Mouse (Mus musculus) granulocyte monocyte progenitor cell, adult 5-6 weeks (primary cell): ENCODE results near the gene Epx. TPM values are rescaled to one million over a fixed set of nuclear protein-coding genes. Genes with fewer than 3 reads are reported as not detected.
"Not testable (repeated sequence)": the region's sequence is repeated elsewhere in the genome, so short reads cannot be mapped to it uniquely, and the experiment has no call there.

ENCODE experiments used
- ATAC-seq: replicated peaks from 2 replicates; pipeline ENCODE4 v1.8.0; 2016; ENCODE audit warnings: mild to moderate bottlenecking, moderate TSS enrichment, inconsistent platforms; ENCODE audit not compliant: poor library complexity, severe bottlenecking
- total RNA-seq, 2 experiments: library from RNA; stranded (forward) in 1 of 2; stranded (reverse) in 1 of 2; fragments of 200-712, 200-1000 nt in 1 of 2; fragments of >200 nt in 1 of 2; fragmentation: Nextera tagmentation in 1 of 2; gene quantifications; 2 replicates each; pipeline ENCODE4 v1.2.3; 2014 to 2017

Gene Epx
- total RNA-seq (2014; fragmentation: Nextera tagmentation): 0.82 TPM in 1 of 2 replicates, not detected in the other
- total RNA-seq (2017): 4.4 and 4.7 TPM in 2 replicates

DNA sequence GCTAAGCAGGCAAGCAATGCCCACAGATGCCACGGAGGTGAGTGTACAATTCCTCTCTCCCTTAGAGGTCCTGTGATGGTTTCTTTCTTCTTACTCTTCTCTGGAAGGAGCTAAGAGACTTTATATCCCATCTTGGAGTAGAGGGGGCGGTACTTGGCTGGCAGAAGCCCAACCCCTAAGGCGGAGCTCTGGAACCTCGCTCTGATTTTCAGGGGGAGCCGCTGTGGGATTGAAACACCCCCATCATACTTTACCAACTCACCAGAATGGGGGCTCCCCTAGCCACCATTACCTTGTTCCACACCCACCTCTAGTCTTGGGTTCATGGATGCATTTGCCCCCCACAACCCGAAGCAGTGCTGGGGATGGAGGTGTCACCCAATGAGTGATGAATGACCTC, at the start of gene Epx:
Epx (minus strand) TSS at position 101 of the 400 bp plus-strand sequence.
- no peak for ATAC-seq

DNA sequence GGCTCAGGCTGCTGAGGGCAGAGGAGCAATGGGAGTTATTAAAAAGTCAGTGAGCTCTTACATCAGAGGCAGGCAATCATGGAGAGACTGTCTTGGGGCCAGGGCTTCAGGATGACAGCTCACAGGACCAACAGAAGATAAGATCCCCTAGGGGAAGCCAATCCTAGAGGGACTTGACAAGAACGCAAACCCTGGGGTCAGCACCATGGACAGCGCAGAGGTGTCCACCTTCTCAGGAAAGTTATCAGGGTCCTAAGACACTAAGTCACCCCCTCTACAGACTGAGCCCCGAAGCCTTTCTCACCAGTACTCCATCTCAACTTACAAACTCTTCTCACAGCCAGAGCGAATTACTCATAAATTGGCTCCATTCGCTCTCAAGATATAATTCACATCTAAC, 45.6 kb upstream of the Epx start, which contains the start of gene Olfr464:
Olfr464 (minus strand) TSS at position 2 of the 400 bp plus-strand sequence.
- ATAC-seq: no peak

DNA sequence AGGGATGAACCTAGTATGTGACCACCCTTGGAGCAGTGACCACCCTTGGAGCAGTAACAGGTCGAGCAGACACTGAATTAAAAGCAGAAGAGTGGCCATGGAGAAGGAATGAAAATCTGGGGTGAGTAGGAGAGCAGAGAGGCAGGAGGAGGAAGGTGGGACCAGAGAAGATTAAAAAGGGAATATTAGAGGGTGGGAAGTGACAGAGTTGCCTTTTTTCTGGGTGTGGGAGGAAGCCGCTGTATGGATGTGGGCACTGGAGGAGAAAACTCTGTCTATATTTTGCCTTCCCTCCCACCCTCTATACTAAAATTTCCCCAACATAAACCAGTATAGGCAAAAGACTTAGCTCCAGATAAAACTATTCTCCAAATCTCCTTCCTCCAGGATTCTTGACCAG, 45.0 kb upstream of the Epx start:
- ATAC-seq: no peak

DNA sequence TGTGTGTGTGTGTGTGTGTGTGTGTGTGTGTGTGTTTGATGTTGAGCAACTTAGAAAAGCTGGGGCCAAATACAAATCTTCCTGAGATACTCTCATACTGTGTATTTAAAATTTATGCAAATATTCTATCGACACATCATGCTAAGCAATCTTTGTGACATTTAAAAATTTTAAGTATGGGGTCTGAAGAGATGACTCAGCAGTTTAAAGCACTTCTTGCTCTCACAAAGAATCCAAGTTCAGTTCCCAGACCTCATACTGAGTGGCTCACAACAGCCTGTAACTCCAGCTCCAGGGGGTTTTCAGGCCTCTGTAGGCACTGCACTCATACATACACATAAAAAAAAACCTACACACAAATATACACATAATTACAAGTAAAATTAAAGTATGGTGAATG, 40.7 kb upstream of the Epx start:
- no peak for ATAC-seq

DNA sequence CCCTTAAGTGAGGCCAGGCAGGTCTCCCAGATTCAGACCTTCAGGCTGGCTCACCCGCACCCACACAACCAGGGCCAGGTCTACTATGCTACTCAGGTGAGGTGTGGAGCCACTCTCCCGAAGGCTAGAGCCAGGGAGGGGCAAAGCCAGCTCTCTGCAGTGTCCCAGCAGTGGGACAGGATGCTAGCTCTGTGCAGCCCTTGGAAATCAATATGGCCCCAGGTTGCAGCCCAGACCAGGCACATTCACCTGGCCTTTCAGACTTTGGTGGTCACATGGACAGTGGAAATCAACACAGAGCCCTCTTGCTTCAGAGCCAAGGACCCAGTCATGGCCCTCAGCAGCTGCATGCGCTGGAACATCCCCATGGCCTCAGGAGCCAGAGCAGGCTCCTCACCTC, 29.0 kb upstream of the Epx start:
- ATAC-seq: no peak

DNA sequence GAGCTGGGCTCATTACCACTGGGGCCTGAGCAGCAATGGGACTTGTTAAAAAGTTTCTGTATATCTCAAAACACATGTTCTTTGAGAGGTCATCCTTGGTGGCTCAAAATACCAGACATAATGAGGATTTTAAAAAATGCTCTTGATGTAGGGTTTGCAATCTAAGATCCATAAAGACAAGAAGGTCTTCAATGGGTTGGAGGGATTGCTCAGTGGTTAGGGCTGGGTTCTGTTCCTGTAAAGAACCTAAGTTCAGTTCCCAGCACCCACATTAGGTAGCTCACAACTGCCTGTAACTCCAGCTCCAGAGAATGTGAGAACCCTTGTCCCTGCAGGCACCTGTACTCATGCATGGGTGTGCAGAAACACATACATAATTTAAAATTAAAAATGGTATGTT, 22.0 kb upstream of the Epx start, which contains the start of gene Olfr463:
Olfr463 (minus strand) TSS at position 101 of the 400 bp plus-strand sequence.
- no peak for ATAC-seq

DNA sequence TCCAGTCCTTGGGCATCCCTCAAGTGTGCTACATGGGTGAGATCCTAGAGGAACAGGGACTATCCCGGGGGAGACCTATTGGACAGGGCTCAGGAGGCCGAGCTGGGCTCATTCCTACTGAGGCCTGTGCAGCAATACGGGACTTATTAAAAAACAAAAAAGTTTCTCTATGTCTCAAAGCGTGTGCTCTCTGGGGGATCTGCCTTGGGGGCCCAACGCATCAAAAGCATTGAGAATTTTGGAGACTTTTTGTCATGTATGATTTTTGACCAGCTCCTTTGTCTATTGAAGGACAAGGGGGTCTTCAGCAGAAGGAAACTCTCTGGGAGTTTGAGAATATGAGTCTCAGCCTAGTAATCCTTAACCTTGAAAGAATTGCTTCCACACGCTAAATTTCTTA, 16.8 kb upstream of the Epx start, which contains the start of gene Olfr462:
Olfr462 (minus strand) TSS at position 101 of the 400 bp plus-strand sequence.
- ATAC-seq: no peak

DNA sequence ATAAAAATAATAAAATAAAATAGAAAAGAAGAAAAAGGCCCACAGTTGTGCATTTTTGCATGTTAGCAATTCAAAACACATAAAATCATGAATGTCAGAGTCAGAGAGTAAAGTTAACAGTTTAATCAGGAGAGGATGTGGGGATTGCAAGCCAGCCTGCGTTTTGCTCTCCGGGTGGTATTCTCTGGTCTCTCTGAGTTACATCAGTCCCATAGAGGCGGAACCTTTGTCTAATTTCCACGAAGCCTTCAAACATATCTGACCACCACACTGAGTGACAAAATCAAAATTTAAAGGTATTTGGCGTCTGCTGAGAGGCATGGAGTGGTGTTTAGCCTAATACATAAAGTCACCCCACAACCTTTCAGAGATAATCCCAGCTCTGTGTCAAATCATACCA, 9.5 kb upstream of the Epx start:
- no peak for ATAC-seq

DNA sequence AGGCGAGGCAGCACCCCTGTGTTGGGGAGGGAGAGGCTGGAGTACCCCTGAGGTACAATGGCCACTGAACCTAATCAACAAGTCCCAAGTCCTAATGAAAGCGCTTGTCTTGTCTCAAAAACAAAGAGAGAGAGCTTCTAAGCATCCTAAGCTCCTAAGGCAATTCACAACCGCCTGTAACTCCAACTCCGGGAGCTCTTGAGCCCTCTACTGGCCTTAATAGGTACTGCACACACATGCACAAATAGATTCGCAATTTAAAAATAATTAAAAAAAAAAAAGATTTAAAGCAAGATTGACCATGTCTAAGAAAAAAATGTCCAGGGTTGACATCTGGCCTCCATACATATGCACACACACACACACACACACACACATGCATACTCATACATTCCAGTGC, 8.2 kb upstream of the Epx start:
- peak; percentile 30; the same call in 1 of the 2 replicates for ATAC-seq

DNA sequence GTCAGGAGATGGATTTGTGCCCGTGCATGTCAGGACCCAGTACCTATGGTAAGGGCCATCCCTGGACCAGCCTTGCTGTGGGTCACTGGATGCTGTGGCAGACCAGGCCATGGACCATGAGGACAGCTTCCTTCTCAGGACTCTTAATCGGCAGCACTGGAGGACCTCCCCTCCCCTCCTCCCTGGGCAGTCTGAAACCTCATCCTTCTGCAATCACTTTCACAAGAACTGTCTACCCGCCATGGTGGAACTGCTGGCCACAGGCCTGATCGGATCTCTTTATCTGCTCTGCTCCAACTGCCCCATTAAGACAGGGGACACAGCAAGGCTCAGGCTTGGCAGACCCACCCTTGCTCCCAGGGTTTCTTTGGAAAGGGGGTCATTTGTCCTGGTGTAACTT, 6.4 kb upstream of the Epx start:
- peak; percentile 55 for ATAC-seq

DNA sequence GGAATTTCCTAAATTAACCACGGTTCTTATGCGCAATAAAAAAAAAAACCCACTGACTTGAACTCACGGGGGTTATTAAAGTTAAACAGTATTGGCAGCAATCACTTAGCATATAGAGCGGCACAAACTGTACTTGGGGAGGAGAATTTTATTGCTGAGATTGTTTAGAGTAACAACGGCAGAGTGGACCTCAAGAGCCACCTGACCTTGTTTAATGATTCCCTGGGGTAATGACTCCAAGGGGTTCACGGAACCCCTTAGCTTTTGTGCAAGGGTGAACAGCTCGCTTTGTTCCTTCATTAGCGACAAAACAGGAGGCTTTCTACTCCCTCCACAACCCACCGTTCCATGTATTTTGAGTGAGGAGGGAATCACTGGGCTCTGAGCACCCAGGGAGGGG, 4.5 kb upstream of the Epx start:
- no peak for ATAC-seq

DNA sequence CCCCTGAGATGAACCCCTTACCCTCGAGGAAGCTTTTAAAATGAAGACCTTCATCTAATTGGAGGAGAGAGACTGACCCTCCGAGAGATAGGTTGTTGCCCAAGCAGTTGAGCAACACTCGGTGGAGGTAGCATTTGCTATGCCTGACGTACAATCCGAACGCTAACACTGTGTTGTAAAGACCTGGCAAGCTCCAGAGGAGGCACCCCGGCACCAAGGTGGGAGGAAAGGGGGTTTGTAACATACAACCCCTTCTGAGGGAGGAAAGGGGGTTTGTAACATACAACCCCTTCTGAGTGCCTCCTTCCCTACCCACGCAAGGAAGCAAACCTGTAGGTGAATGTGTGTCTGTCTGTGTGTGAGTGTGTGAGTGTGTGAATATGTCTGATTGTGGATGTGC, 3.6 kb downstream of the Epx start:
- no peak for ATAC-seq

DNA sequence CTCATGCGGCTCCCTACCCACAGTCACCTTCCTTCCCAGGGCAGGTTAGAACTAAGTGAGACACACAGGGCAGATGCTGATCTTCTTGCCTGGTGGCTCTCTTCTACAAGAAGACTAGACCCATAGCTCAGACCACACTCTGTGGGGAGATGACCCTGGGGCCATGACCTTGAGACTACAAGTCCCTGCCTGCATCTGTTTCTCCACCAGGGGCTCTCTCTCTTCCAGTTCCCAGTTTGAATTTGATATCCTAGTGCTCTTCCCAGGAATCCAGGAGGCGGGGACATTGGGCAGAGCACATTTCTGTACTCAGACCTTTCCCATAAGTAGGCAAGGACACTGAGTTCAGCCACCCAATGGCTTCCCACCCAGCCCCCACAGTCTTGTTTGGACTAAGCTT, 5.2 kb downstream of the Epx start:
- no peak for ATAC-seq

DNA sequence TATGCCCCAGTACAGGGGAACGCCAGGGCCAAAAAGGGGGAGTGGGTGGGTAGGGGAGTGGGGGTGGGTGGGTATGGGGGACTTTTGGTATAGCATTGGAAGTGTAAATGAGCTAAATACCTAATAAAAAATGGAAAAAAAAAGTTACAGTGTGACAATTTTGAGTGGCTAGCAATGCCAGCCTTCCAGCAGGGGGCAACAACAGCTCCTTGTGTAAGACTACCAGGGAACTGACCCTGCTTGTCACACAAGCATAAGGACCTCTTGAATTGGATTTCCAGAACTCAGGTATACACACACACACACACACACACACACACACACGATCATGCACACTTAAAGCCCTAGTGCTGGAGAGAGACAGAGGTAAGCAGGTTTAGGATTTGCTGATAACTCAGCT, 8.4 kb downstream of the Epx start:
- ATAC-seq: not testable (repeated sequence)

DNA sequence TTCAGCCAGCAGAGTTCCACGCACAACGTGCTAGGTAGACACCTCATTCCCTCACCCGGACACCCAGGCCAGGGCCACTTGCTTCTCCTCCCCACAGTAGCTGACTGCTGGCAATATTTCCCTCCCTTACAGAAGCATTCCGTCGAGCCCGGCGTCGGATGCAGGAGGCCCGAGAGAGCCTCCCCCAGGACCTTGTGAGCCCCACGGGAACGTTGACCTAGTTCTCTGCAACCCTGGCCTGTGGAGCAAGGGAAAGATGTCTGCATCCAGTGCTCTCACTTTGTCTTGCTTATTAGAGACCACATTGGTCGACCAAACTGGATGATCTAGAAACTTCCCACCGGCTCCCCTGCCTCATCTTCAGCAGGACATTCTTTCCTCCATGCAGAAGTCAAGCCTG, 12.5 kb downstream of the Epx start:
- ATAC-seq: no peak

DNA sequence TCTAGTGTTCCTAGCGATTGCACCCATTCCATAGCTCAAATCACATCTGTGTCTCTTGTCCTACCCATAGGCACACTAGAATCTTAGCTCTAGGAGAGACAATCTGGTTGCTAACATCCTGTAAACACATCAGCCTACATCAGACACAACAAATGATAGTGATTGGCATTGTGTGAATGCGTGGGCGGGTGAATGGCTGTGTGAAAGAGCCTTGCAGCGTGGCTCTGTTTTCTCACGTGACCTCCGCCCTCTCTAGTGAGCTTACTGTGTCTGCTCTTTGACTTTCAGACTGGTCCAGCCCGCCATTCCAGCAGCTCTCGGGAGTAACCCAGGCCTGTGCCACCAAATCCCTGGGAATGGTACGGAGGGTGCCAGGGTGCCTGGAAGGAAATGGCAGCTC, 14.9 kb downstream of the Epx start:
- no peak for ATAC-seq

DNA sequence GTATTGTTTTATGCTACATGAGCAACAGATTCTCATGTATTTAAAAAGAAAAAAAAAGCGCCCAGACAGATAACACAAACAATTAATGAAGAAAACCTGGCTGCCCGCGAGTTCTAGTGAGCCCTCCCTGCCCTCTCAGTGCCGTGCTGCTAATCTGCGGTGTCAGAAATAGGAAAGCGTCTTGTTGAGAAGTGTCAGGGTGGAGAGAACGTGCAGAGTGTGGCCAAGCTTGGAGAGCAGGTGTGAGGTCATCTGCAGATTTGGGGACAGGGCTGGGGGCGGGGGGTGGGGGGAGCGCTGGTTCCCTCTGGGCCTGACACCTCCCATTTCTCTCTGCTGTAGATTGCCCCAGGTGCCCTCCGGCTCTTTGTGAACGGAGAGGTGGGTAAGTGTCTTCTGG, 16.1 kb downstream of the Epx start:
- no peak for ATAC-seq

DNA sequence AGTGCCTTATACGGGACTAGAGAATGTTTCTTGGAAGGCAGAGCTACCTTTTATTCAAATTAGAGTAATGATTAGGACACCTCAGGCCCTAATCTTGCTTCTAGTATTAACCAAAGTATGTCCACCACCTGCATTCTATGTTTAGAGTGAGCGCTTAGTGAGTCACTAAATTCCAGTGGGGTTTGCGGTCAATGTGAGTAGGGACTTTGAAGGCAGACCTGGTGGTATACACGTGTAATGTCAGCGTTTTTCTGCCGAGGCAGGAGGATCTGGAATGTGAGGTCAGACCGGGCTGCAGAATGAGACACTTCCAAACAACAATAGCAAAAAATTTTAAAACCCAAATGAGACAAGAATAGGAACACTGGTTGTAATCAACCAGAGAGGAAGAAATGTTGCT, 20.8 kb downstream of the Epx start:
- no peak for ATAC-seq

DNA sequence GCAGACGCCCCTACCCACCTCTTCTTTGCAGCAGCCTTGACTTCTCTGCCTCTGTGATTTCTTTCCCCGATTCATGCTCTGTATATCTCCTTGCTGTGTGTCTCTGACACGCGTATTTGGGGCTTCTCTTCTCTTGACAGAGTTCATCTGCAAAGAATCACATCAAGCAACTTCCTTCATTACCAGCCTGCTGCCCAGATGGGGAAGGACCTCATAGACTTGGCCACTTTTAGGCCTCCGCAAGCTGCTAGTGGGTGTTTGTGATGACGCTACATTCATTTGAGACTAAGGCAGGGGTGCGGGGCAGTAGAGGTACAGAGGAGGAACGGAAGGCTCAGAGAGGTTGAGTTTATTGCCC, 21.8 kb downstream of the Epx start:
- ATAC-seq: no peak

DNA sequence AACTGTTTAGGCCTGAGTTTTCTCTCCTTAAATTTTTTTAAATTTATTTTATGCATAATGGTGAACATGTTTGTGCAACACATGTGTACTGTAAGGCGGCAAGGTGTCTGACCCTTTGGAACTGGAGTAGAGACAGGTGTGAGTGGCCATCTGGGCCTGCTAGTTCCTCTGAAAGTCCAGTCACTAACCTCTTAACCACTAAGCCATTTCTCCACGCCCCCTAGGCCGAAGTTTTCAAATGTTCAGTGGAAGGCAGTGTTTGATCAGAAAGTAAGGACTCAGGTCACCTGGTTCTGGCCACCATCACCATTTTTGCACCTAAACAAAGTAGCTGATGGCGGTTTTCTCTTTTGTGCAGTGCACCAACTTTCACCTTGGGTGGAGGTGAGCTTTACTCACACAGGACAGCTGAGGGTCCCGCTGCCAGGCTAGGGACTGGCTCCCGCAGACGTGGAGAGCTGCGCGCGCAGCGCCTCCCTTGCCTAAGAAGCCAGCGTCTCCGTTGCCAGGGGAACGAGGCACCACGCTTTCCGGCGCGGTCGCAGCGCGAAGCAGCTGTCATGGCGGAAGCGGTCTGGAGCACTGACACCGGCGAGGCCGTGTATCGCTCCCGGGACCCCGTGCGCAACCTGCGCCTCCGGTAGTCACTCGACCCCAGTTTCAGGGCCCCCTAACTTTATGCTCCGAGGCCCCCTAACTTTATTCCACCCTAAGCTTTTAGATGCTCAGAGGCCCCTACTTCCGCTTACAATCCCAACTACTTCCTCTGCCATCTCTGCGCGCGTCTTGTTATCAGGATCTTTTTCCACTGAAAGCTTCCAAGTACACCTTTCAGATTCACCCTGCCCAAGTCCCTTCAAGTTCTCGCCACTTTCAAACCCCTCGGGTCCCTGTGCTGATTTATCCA, 22.4 kb downstream of the Epx start, which contains the start of gene Mks1:
Mks1 (plus strand) TSS at position 526 of the 907 bp plus-strand sequence.
- peak; percentile 99 for ATAC-seq

DNA sequence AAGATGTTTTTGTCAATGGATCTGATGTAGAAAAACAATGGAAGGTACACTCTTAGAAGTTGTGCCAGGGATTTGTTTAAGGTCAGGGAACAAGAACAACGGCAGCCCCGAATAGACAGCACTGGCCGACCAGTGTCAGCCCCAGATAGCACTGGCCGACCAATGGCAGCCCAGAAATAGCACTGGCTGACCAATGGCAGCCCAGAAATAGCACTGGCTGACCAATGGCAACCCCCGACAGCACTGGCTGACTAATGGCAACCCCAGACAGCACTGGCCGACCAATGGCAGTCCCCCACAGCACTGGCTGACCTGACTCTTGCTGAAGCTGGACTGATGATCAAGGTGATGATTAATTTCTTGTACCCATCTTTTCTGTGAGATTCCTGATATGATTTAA, 27.5 kb downstream of the Epx start:
- ATAC-seq: no peak
